Mouse (Mus musculus): ENCODE measurements at regions not wholly inside any gene's neighbourhood (a gene's known extent, or its start where the extent isn't known, plus 50 kb on each side); places are given as distances from the start of the nearest gene placed in this dataset.
A peak's percentile ranks its signal among the peaks of the same experiment; 100 is the strongest.

DNA sequence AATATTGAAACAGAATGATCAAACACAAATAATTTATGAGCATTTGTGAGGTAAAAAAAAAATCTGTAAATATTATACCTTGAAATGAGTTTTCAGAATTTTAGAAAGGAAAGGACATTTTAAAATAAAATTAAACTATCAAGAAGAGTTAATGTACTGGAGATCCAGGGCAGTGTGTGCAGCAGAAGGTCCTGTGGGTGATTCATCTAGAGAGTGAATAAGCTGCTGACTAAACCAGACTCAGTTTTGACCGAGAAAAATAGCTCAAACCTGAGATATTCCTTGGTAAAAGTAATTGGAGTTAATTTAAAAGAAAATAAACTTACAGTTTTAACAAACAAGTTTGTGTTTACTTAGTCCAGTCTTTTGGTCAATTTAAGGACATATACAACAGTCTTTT, 1118.6 kb upstream of the Celf2 start:
- no peak for TF ChIP-seq CTCF (IDR thresholded peaks at IDR 0.05; ENCODE audit: low read depth)
- H3K4me3 ChIP-seq (replicated peaks; ENCODE audit: low read depth, low read length): no peak overlapping the region
- DNase-seq (ENCODE audit: low spot score) (no peak), ATAC-seq (replicated peaks; ENCODE audit: low FRiP score, low read depth) (no peak)
- no peaks in the 10 kb centered on the region for H3K27me3 ChIP-seq (ENCODE audit: insufficient read depth, low read length)
- WGBS: 73% methylated on average over 1 of the region's 1 CpGs
- no peaks in the 10 kb centered on the region for H3K36me3 ChIP-seq (ENCODE audit: insufficient read depth, low read length)
- no peaks in the 10 kb centered on the region for H3K9me3 ChIP-seq (replicated peaks; ENCODE audit: low read length)
- no peak overlapping the region for H3K27ac ChIP-seq
- H3K9ac ChIP-seq (ENCODE audit: low read depth, low read length): no peak overlapping the region
- no peak overlapping the region for H3K4me2 ChIP-seq (ENCODE audit: low read length)
- H3K4me1 ChIP-seq (replicated peaks; ENCODE audit: insufficient read depth, low read length): no peaks in the 10 kb centered on the region

DNA sequence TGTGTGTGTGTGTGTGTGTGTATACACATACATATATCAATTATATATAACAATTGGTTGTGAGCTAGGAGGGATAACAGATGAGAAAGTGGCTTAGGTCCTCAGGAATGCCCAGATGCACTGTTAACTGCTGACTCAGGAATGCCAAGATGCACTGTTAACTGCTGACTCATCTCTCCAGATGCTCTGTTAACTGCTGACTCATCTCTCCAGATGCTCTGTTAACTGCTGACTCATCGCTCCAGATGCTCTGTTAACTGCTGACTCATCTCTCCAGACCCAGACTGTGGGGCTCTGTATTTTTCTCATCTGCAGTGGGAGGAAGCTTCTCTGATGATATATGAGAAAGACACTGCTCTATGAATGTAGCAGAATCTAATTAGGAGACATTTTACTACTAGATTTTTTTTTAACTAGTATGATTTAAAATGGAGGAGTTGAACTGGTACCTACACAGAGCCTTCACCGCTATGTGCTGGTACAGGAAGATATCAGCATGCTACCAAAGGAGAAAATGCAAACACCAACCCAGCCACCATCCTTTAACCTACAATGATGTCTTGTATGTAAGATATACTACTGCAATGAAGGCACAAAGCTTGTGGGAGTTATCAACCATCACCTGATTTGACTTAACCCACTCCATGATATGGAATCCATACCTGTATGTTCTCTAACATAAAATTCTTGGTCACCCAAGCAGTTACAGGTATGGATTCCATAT, 1119.3 kb upstream of the Celf2 start:
- H3K9me3 ChIP-seq (replicated peaks; ENCODE audit: low read length): no peaks in the 10 kb centered on the region
- no peak for ATAC-seq (replicated peaks; ENCODE audit: low FRiP score, low read depth)
- no peaks in the 10 kb centered on the region for H3K36me3 ChIP-seq (ENCODE audit: insufficient read depth, low read length)
- no peak overlapping the region for H3K4me3 ChIP-seq (replicated peaks; ENCODE audit: low read depth, low read length)
- WGBS: 94% methylated on average over 2 of the region's 2 CpGs
- no peaks in the 10 kb centered on the region for H3K4me1 ChIP-seq (replicated peaks; ENCODE audit: insufficient read depth, low read length)
- no peak overlapping the region for H3K27ac ChIP-seq
- no peak overlapping the region for H3K9ac ChIP-seq (ENCODE audit: low read depth, low read length)
- no peak overlapping the region for H3K4me2 ChIP-seq (ENCODE audit: low read length)
- DNase-seq (ENCODE audit: low spot score): no peak
- no peak for TF ChIP-seq CTCF (IDR thresholded peaks at IDR 0.05; ENCODE audit: low read depth)
- H3K27me3 ChIP-seq (ENCODE audit: insufficient read depth, low read length): no peaks in the 10 kb centered on the region

- Histone ChIP-seq H3K4me2 (ENCODE audit: low read length) (peak overlapping the region; percentile 25; the same call in 1 of the 2 replicates), H3K27me3 (ENCODE audit: insufficient read depth, low read length) (no peaks in the 10 kb centered on the region), H3K4me1 (replicated peaks; ENCODE audit: insufficient read depth, low read length) (no peaks in the 10 kb centered on the region), H3K9me3 (replicated peaks; ENCODE audit: low read length) (no peaks in the 10 kb centered on the region), H3K27ac (no peak overlapping the region), H3K36me3 (ENCODE audit: insufficient read depth, low read length) (no peaks in the 10 kb centered on the region), H3K4me3 (replicated peaks; ENCODE audit: low read depth, low read length) (no peak overlapping the region), H3K9ac (ENCODE audit: low read depth, low read length) (no peak overlapping the region)
- no peak for ATAC-seq (replicated peaks; ENCODE audit: low FRiP score, low read depth)
- TF ChIP-seq CTCF (IDR thresholded peaks at IDR 0.05; ENCODE audit: low read depth): peak; percentile 58; the same call in 1 of the 2 replicates
- WGBS: 47% methylated on average over 7 of the region's 7 CpGs
- DNase-seq (ENCODE audit: low spot score): peak; percentile 39
These were observed 1128.7 kb upstream of the Celf2 start for GRCm38 (mm10) chr2:8638082-8638481.

- H3K9me3 ChIP-seq (replicated peaks; ENCODE audit: low read length): no peaks in the 10 kb centered on the region
- no peak overlapping the region for H3K4me2 ChIP-seq (ENCODE audit: low read length)
- no peak overlapping the region for H3K9ac ChIP-seq (ENCODE audit: low read depth, low read length)
- ATAC-seq (replicated peaks; ENCODE audit: low FRiP score, low read depth) (no peak), DNase-seq (ENCODE audit: low spot score) (peak; percentile 62)
- H3K27me3 ChIP-seq (ENCODE audit: insufficient read depth, low read length): no peaks in the 10 kb centered on the region
- no peaks in the 10 kb centered on the region for H3K4me1 ChIP-seq (replicated peaks; ENCODE audit: insufficient read depth, low read length)
- no peaks in the 10 kb centered on the region for H3K36me3 ChIP-seq (ENCODE audit: insufficient read depth, low read length)
- WGBS: 52% methylated on average over 3 of the region's 3 CpGs
- peak; percentile 74 for TF ChIP-seq CTCF (IDR thresholded peaks at IDR 0.05; ENCODE audit: low read depth)
- H3K4me3 ChIP-seq (replicated peaks; ENCODE audit: low read depth, low read length): no peak overlapping the region
- no peak overlapping the region for H3K27ac ChIP-seq
These were observed 1129.9 kb upstream of the Celf2 start for GRCm38 (mm10) chr2:8639282-8639681.

GRCm38 (mm10) chr2:8645463-8645862, 1136.1 kb upstream of the Celf2 start:
- peak; percentile 70 for TF ChIP-seq CTCF (IDR thresholded peaks at IDR 0.05; ENCODE audit: low read depth)
- H3K4me2 ChIP-seq (ENCODE audit: low read length): no peak overlapping the region
- 38% methylated on average over 1 of the region's 1 CpGs for WGBS
- no peaks in the 10 kb centered on the region for H3K9me3 ChIP-seq (replicated peaks; ENCODE audit: low read length)
- H3K27me3 ChIP-seq (ENCODE audit: insufficient read depth, low read length): no peaks in the 10 kb centered on the region
- H3K27ac ChIP-seq: no peak overlapping the region
- ATAC-seq (replicated peaks; ENCODE audit: low FRiP score, low read depth) (no peak), DNase-seq (ENCODE audit: low spot score) (peak; percentile 40)
- H3K4me3 ChIP-seq (replicated peaks; ENCODE audit: low read depth, low read length): no peak overlapping the region
- no peak overlapping the region for H3K9ac ChIP-seq (ENCODE audit: low read depth, low read length)
- no peaks in the 10 kb centered on the region for H3K4me1 ChIP-seq (replicated peaks; ENCODE audit: insufficient read depth, low read length)
- H3K36me3 ChIP-seq (ENCODE audit: insufficient read depth, low read length): no peaks in the 10 kb centered on the region

DNA sequence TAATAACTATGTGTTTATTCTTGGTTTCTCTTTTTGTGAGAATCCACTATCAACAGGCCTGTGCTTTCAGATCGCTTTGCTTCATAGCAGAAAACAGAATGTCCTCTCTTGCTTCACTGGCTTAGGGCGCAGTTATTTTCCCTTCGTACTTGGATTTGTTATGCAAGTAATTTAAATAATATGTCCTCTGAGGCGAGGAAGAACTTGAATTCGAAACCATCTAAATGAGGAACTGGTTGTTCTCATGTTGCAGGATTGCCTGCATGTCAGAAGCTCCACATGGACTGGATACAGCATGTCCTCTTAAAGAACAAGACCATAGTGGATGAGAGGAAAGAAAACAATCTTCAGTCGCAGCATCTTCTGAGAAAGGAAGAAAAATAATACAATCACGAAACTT, 1151.2 kb upstream of the Celf2 start:
- Histone ChIP-seq H3K4me2 (ENCODE audit: low read length) (no peak overlapping the region), H3K36me3 (ENCODE audit: insufficient read depth, low read length) (no peaks in the 10 kb centered on the region), H3K4me3 (replicated peaks; ENCODE audit: low read depth, low read length) (no peak overlapping the region), H3K9ac (ENCODE audit: low read depth, low read length) (no peak overlapping the region), H3K27ac (no peak overlapping the region), H3K9me3 (replicated peaks; ENCODE audit: low read length) (no peaks in the 10 kb centered on the region), H3K4me1 (replicated peaks; ENCODE audit: insufficient read depth, low read length) (no peaks in the 10 kb centered on the region), H3K27me3 (ENCODE audit: insufficient read depth, low read length) (no peaks in the 10 kb centered on the region)
- ATAC-seq (replicated peaks; ENCODE audit: low FRiP score, low read depth) (no peak), DNase-seq (ENCODE audit: low spot score) (no peak)
- no peak for TF ChIP-seq CTCF (IDR thresholded peaks at IDR 0.05; ENCODE audit: low read depth)
- 76% methylated on average over 7 of the region's 7 CpGs for WGBS
